In genomic region chr14:47032140-47032539, GRCm38 (mm10) we compare ENCODE assay signal across 25 mouse cellular contexts.
DNase-seq lines count a peak whose midpoint lies in the region; ATAC-seq and TF ChIP-seq lines count a peak whose summit lies in the region.
"Had no signal": no experiment of that assay in that cellular context is flagged by ENCODE, and none has a peak within 500 bp of the region (broad histone marks: within the 10 kb centered on the region; RNA-seq: fewer than 3 reads in every experiment).

No protein-coding gene starts in this region.

- no peak overlapping the region for H3K27ac ChIP-seq in forebrain, embryonic 14.5 days (ENCODE audit: low read depth, low read length)
- H3K27ac ChIP-seq in forebrain, embryonic 16.5 days (ENCODE audit: low read length) = no peak overlapping the region
- H3K27ac ChIP-seq in midbrain, embryonic 12.5 days (replicated peaks) = no peak overlapping the region
- no peak overlapping the region for H3K27ac ChIP-seq in midbrain, embryonic 16.5 days (ENCODE audit: low read length)
- H3K27ac ChIP-seq in heart, embryonic 12.5 days (ENCODE audit: poor library complexity, severe bottlenecking) = no peak overlapping the region
- H3K27ac ChIP-seq: embryonic facial prominence, embryonic 15.5 days; hindbrain, embryonic 12.5 days; limb, embryonic 12.5 days; liver, embryonic 15.5 days had no signal

- no peaks in the 10 kb centered on the region for H3K27me3 ChIP-seq in forebrain, embryonic 14.5 days (replicated peaks; ENCODE audit: control insufficient read depth, insufficient read depth, low read length)
- no peaks in the 10 kb centered on the region for H3K27me3 ChIP-seq in forebrain, embryonic 16.5 days (replicated peaks; ENCODE audit: control insufficient read depth, insufficient read depth, low read length)
- H3K27me3 ChIP-seq in midbrain, embryonic 12.5 days = no peaks in the 10 kb centered on the region
- H3K27me3 ChIP-seq in midbrain, embryonic 16.5 days (ENCODE audit: control insufficient read depth, insufficient read depth, low read depth, low read length) = no peaks in the 10 kb centered on the region
- no peaks in the 10 kb centered on the region for H3K27me3 ChIP-seq in myocyte (ENCODE audit: control insufficient read depth, insufficient read depth, insufficient read length)
- H3K27me3 ChIP-seq in heart, embryonic 12.5 days (replicated peaks) = no peaks in the 10 kb centered on the region
- H3K27me3 ChIP-seq: embryonic facial prominence, embryonic 15.5 days; hindbrain, embryonic 12.5 days; limb, embryonic 12.5 days; liver, embryonic 15.5 days had no signal

- H3K36me3 ChIP-seq in forebrain, embryonic 14.5 days (ENCODE audit: control insufficient read depth, insufficient read depth, low read length) = no peaks in the 10 kb centered on the region
- H3K36me3 ChIP-seq in forebrain, embryonic 16.5 days (ENCODE audit: control insufficient read depth, insufficient read depth) = no peaks in the 10 kb centered on the region
- H3K36me3 ChIP-seq in midbrain, embryonic 12.5 days = no peaks in the 10 kb centered on the region
- no peaks in the 10 kb centered on the region for H3K36me3 ChIP-seq in midbrain, embryonic 16.5 days (ENCODE audit: control insufficient read depth, insufficient read depth, low read length)
- no peaks in the 10 kb centered on the region for H3K36me3 ChIP-seq in myocyte (ENCODE audit: control insufficient read depth, insufficient read depth)
- no peaks in the 10 kb centered on the region for H3K36me3 ChIP-seq in heart, embryonic 12.5 days
- H3K36me3 ChIP-seq: embryonic facial prominence, embryonic 15.5 days; hindbrain, embryonic 12.5 days; limb, embryonic 12.5 days; liver, embryonic 15.5 days had no signal

- H3K9ac ChIP-seq in forebrain, embryonic 14.5 days (ENCODE audit: low read length) = no peak overlapping the region
- no peak overlapping the region for H3K9ac ChIP-seq in forebrain, embryonic 16.5 days (replicated peaks; ENCODE audit: low read depth, low read length)
- no peak overlapping the region for H3K9ac ChIP-seq in midbrain, embryonic 12.5 days (replicated peaks)
- no peak overlapping the region for H3K9ac ChIP-seq in midbrain, embryonic 16.5 days (ENCODE audit: low read depth, low read length)
- H3K9ac ChIP-seq in heart, embryonic 12.5 days = no peak overlapping the region
- H3K9ac ChIP-seq: embryonic facial prominence, embryonic 15.5 days; hindbrain, embryonic 12.5 days; limb, embryonic 12.5 days; liver, embryonic 15.5 days; lung, embryonic 14.5 days had no signal

- H3K4me2 ChIP-seq in forebrain, embryonic 14.5 days (ENCODE audit: low read length) = no peak overlapping the region
- no peak overlapping the region for H3K4me2 ChIP-seq in forebrain, embryonic 16.5 days (ENCODE audit: low read length)
- no peak overlapping the region for H3K4me2 ChIP-seq in midbrain, embryonic 12.5 days (replicated peaks)
- H3K4me2 ChIP-seq in midbrain, embryonic 16.5 days (ENCODE audit: low read length) = no peak overlapping the region
- H3K4me2 ChIP-seq in myocyte (ENCODE audit: low read depth) = peak overlapping the region; percentile 29
- no peak overlapping the region for H3K4me2 ChIP-seq in heart, embryonic 12.5 days
- H3K4me2 ChIP-seq: embryonic facial prominence, embryonic 15.5 days; hindbrain, embryonic 12.5 days; limb, embryonic 12.5 days; liver, embryonic 15.5 days; lung, embryonic 14.5 days had no signal

- no peaks in the 10 kb centered on the region; the same call in 1 of the 2 replicates for H3K4me1 ChIP-seq in forebrain, embryonic 14.5 days (ENCODE audit: control insufficient read depth, insufficient read depth, low read length)
- no peaks in the 10 kb centered on the region for H3K4me1 ChIP-seq in forebrain, embryonic 16.5 days (replicated peaks; ENCODE audit: control insufficient read depth, insufficient read depth, low read length)
- H3K4me1 ChIP-seq in midbrain, embryonic 12.5 days = peaks cover 14% of the 10 kb centered on the region
- H3K4me1 ChIP-seq in midbrain, embryonic 16.5 days (ENCODE audit: control insufficient read depth, insufficient read depth, low read length) = no peaks in the 10 kb centered on the region
- H3K4me1 ChIP-seq in heart, embryonic 12.5 days (replicated peaks) = peaks cover 21% of the 10 kb centered on the region
- H3K4me1 ChIP-seq: liver, embryonic 15.5 days had no signal

- no peak overlapping the region for H3K4me3 ChIP-seq in forebrain, embryonic 14.5 days (ENCODE audit: low read depth, low read length)
- H3K4me3 ChIP-seq in forebrain, embryonic 16.5 days (replicated peaks; ENCODE audit: low read length) = no peak overlapping the region
- H3K4me3 ChIP-seq in midbrain, embryonic 12.5 days = no peak overlapping the region
- no peak overlapping the region for H3K4me3 ChIP-seq in midbrain, embryonic 16.5 days (ENCODE audit: low read depth, low read length)
- no peak overlapping the region for H3K4me3 ChIP-seq in myocyte
- H3K4me3 ChIP-seq in heart, embryonic 12.5 days = no peak overlapping the region
- H3K4me3 ChIP-seq: embryonic facial prominence, embryonic 15.5 days; hindbrain, embryonic 12.5 days; limb, embryonic 12.5 days; liver, embryonic 15.5 days had no signal

- no peak overlapping the region for H3ac ChIP-seq in myocyte (ENCODE audit: control insufficient read depth, insufficient read length)

- H3K79me2 ChIP-seq in myocyte (ENCODE audit: control insufficient read depth, insufficient read depth) = peaks cover 49% of the 10 kb centered on the region

- 9% methylated on average over 4 of the region's 4 CpGs for WGBS in forebrain, embryonic 14.5 days
- WGBS in forebrain, embryonic 16.5 days = 5% methylated on average over 4 of the region's 4 CpGs
- WGBS in midbrain, embryonic 12.5 days = 28% methylated on average over 4 of the region's 4 CpGs
- WGBS in midbrain, embryonic 16.5 days = 13% methylated on average over 4 of the region's 4 CpGs
- 51% methylated on average over 4 of the region's 4 CpGs for WGBS in heart, embryonic 12.5 days

- H3K9me3 ChIP-seq in forebrain, embryonic 14.5 days (replicated peaks; ENCODE audit: control insufficient read depth, low read length) = no peaks in the 10 kb centered on the region
- no peaks in the 10 kb centered on the region for H3K9me3 ChIP-seq in forebrain, embryonic 16.5 days (ENCODE audit: control insufficient read depth, low read length)
- no peaks in the 10 kb centered on the region for H3K9me3 ChIP-seq in midbrain, embryonic 12.5 days
- no peaks in the 10 kb centered on the region for H3K9me3 ChIP-seq in midbrain, embryonic 16.5 days (replicated peaks; ENCODE audit: control insufficient read depth, low read length, poor library complexity, severe bottlenecking)
- H3K9me3 ChIP-seq in heart, embryonic 12.5 days (replicated peaks) = no peaks in the 10 kb centered on the region
- H3K9me3 ChIP-seq: embryonic facial prominence, embryonic 15.5 days; hindbrain, embryonic 12.5 days; limb, embryonic 12.5 days; liver, embryonic 15.5 days had no signal

- no peak for TF ChIP-seq POLR2A in myocyte (IDR thresholded peaks at IDR 0.05; ENCODE audit: insufficient read length, low read depth)

- peak; percentile 16 for DNase-seq in forebrain, embryonic 14.5 days (ENCODE audit: low spot score)
- DNase-seq in retina, postnatal 1 day = peak; percentile 6
- no peak for DNase-seq in retina, embryonic 14.5 days (ENCODE audit: low spot score)
- DNase-seq: adrenal gland, adult 2 months; adrenal gland, postnatal 36 days; B cell, adult 2 months; cerebellum, adult 2 months; cerebellum, postnatal 14 days; gastrocnemius, postnatal 10 days; heart, postnatal 14 days; kidney, postnatal 25 days; lung, embryonic 14.5 days; lung, postnatal 14 days; right cerebral cortex, postnatal 25 days; thymus, postnatal 14 days had no signal

- 0 out of 2 replicates have a peak, but pooled peaks have one; percentile 12 for ATAC-seq in forebrain, embryonic 14.5 days
- ATAC-seq in forebrain, embryonic 16.5 days = no peak
- peak; percentile 34; the same call in 1 of the 2 replicates for ATAC-seq in midbrain, embryonic 12.5 days (ENCODE audit: low FRiP score, low read depth)
- ATAC-seq in midbrain, embryonic 16.5 days = no peak
- ATAC-seq in heart, embryonic 12.5 days (ENCODE audit: insufficient number of reproducible peaks, low FRiP score) = no peak
- ATAC-seq: intestine, postnatal 0 days had no signal

TF ChIP-seq in myocyte, 11 proteins besides CTCF, POLR2A, EP300 and RAD21:
- TF ChIP-seq TCF12 (IDR thresholded peaks at IDR 0.05; ENCODE audit: insufficient read depth, poor library complexity, severe bottlenecking) = no peak
- TF ChIP-seq CEBPB (IDR thresholded peaks at IDR 0.05; ENCODE audit: insufficient read depth, poor library complexity, severe bottlenecking) = no peak
- no peak for TF ChIP-seq MYOG (IDR thresholded peaks at IDR 0.05; ENCODE audit: control insufficient read depth in 1 of 3, insufficient read depth in 1 of 3, insufficient read length in 2 of 3, low read depth in 2 of 3)
- no peak for TF ChIP-seq E2F4 (IDR thresholded peaks at IDR 0.05; ENCODE audit: insufficient read depth)
- TF ChIP-seq MYOD1 (IDR thresholded peaks at IDR 0.05; ENCODE audit: control insufficient read depth in 1 of 3, insufficient read length in 2 of 3, low read depth in 2 of 3) = no peak
- TF ChIP-seq REST (IDR thresholded peaks at IDR 0.05; ENCODE audit: insufficient read depth, insufficient read length) = no peak

Comparison
In these comparisons a context has a peak if more than half of its experiments do, and no peak if none do; other contexts are left out.
1. ATAC-seq: peak in forebrain, embryonic 14.5 days (single experiment) and midbrain, embryonic 12.5 days (single experiment); none in forebrain, embryonic 16.5 days (single experiment), midbrain, embryonic 16.5 days (single experiment) and heart, embryonic 12.5 days (single experiment).